Mouse (Mus musculus): Measurements from ENCODE around the gene Lbx2. TPM values are rescaled to one million over a fixed set of nuclear protein-coding genes. Genes with fewer than 3 reads are reported as not detected.

Lbx2 gene
- polyA plus RNA-seq, 2 experiments = 0.46 TPM; not detected in 1

DNA sequence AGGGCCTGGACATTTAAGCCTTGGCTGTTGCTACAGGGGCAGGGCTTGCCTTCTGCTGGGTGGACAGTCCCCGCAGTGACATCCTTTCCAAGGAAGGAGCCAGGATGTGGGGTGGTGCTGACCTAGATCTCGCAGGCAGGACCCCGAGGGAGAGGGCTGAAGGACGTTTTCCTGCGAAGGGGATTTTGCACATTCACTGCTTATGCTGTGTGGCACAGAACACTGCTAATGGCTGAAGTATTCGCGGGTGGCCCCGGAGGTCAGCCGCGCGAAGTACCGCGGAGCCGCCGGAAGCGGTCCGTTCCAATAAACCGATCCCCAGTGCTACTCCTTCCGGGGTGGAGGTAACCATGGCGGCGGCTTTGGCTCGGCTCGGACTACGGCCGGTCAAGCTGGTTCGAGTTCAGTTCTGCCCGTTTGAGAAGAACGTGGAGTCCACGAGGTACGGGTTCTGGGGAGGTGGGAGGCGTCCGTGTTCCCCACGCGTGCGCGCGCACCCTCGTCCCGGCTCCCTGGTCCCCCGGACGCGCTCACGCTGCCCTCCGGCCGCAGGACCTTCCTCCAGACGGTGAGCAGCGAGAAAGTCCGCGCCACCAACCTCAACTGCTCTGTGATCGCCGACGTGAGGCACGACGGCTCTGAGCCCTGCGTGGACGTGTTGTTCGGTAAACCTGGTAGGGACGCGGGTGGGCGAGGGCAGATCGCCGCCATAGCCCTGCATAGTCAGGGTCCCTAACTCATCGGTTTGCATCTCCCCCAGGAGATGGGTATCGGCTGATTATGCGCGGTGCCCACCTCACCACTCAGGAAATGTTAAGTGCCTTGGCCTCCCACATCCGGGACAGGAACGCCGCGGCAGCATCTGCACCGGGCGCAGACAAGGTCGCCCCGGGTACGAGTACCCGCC is 22.8 kb downstream of the Lbx2 start, which contains the start of gene Mrpl53:
Mrpl53 (plus strand) TSS at position 279 of the 907 bp plus-strand sequence.
- H3K27me3 ChIP-seq (ENCODE audit: control insufficient read depth, insufficient read depth, low read length) = no peaks in the 10 kb centered on the region
- H3K36me3 ChIP-seq (replicated peaks; ENCODE audit: control insufficient read depth, insufficient read depth, low read depth) = peaks cover 3% of the 10 kb centered on the region; the same call in 1 of the 2 replicates
- ATAC-seq (ENCODE audit: insufficient read depth) = peak; percentile 80
- peak within 1 kb of the TSS; percentile 92 for H3K27ac ChIP-seq
- H3K9ac ChIP-seq (replicated peaks) = peak within 1 kb of the TSS; percentile 97
- DNase-seq (ENCODE audit: low read depth in 3 of 3, low spot score in 3 of 3) = peak in 2 of 3 experiments; percentile 49 to 59
- peak within 1 kb of the TSS; percentile 97 for H3K4me2 ChIP-seq (ENCODE audit: low read depth)
- 0 out of 2 replicates have a peak, but pooled peaks have one; percentile 0 for TF ChIP-seq CTCF (IDR thresholded peaks at IDR 0.05; ENCODE audit: low read depth)
- TF ChIP-seq EP300 (IDR thresholded peaks at IDR 0.05; ENCODE audit: low read depth) = no peak; the same call in 1 of the 2 replicates
- H3K9me3 ChIP-seq (ENCODE audit: control insufficient read depth, low read length) = no peaks in the 10 kb centered on the region
- under 1% methylated on average over 76 of the region's 76 CpGs for WGBS (ENCODE audit: insufficient replicate concordance)
- H3K4me3 ChIP-seq (ENCODE audit: insufficient read depth in 1 of 2, low read depth in 2 of 2, low read length in 2 of 2) = peak within 1 kb of the TSS; percentile 79 to 99
- H3K4me1 ChIP-seq (replicated peaks; ENCODE audit: control insufficient read depth in 2 of 2, insufficient read depth in 2 of 2, low read length in 1 of 2) = peaks cover 16 to 23% of the 10 kb centered on the region in 2 experiments

DNA sequence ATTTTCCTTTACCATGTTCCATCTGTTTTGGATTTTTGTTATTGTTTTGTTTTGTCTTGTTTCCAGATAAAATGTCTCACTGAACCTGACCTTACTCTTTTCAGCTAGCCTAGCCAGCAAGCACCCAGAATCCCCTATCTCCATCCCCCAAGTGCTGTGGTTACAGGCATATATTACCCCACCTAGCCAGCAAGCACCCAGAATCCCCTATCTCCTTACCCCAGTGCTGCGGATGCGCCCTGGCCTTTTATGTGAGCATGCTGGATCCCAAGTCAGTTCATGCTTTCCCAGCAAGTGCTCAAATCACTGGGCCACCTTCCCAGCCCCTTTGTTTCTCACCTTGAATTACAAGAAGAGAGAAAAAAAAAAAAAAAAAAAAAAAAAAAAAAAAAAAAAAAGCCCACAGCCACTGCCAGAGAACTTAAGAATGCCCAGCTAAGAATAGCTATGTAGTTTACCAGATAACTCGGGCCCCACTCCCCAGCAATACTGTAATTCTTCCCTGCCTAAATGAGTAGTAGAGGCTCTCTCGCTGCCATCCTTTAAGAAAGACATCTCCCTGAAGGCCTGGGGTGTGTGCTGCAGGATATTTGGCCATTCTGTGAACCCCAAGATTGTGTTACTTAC is 25.5 kb downstream of the Lbx2 start:
- TF ChIP-seq EP300 (IDR thresholded peaks at IDR 0.05; ENCODE audit: low read depth) (no peak), CTCF (IDR thresholded peaks at IDR 0.05; ENCODE audit: low read depth) (no peak)
- H3K36me3 ChIP-seq (replicated peaks; ENCODE audit: control insufficient read depth, insufficient read depth, low read depth) = peaks cover 3% of the 10 kb centered on the region; the same call in 1 of the 2 replicates
- no peaks in the 10 kb centered on the region for H3K27me3 ChIP-seq (ENCODE audit: control insufficient read depth, insufficient read depth, low read length)
- no peak overlapping the region for H3K9ac ChIP-seq (replicated peaks)
- peaks cover 22 to 32% of the 10 kb centered on the region in 2 experiments for H3K4me1 ChIP-seq (replicated peaks; ENCODE audit: control insufficient read depth in 2 of 2, insufficient read depth in 2 of 2, low read length in 1 of 2)
- no peak overlapping the region for H3K4me2 ChIP-seq (ENCODE audit: low read depth)
- no peaks in the 10 kb centered on the region for H3K9me3 ChIP-seq (ENCODE audit: control insufficient read depth, low read length)
- ATAC-seq (ENCODE audit: insufficient read depth) = no peak
- no peak overlapping the region for H3K4me3 ChIP-seq (ENCODE audit: insufficient read depth in 1 of 2, low read depth in 2 of 2, low read length in 2 of 2)
- H3K27ac ChIP-seq = no peak overlapping the region
- WGBS (ENCODE audit: insufficient replicate concordance) = 51% methylated on average over 4 of the region's 4 CpGs
- DNase-seq (ENCODE audit: low read depth in 3 of 3, low spot score in 3 of 3) = no peak

DNA sequence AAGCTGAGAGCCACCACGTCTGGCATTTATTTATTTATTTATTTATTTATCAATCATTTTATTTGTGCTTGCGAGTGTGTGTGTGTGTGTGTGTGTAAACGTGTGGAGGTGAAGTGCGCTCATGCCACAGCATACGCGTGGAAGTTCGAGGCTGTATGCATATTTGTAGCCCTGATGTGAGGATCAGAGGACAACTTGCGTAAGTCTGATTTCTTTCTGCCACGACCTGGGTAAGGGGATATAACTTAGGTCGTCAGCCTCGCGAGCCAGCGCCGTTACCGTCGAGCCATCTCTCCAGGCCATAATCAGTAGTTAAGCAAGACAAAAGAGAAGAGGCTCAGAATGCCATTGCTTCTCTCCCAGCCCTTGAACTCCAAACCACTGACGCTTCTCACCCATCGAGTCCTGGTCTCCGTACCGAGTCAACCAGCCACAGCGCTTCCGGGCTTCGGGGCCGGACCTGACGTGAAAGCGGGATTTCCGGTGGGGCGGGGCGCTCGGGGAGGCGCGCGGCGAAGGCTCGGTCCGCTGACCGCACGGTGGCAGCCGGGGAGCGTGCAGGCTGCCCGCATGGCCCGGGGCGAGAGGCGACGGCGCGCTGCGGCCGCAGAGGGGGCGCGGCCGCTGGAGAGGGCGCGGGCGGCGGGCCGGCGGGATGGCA is 29.0 kb downstream of the Lbx2 start, which contains the start of gene Mogs:
Mogs (plus strand) TSS at position 486 of the 661 bp plus-strand sequence.
- peak within 1 kb of the TSS; percentile 72 for H3K9ac ChIP-seq (replicated peaks)
- ATAC-seq (ENCODE audit: insufficient read depth) = peak; percentile 90
- peak within 1 kb of the TSS; percentile 95 for H3K4me2 ChIP-seq (ENCODE audit: low read depth)
- H3K27ac ChIP-seq = peak within 1 kb of the TSS; percentile 72
- peaks cover 17 to 24% of the 10 kb centered on the region in 2 experiments for H3K4me1 ChIP-seq (replicated peaks; ENCODE audit: control insufficient read depth in 2 of 2, insufficient read depth in 2 of 2, low read length in 1 of 2)
- H3K36me3 ChIP-seq (replicated peaks; ENCODE audit: control insufficient read depth, insufficient read depth, low read depth) = peaks cover 7% of the 10 kb centered on the region
- WGBS (ENCODE audit: insufficient replicate concordance) = under 1% methylated on average over 53 of the region's 58 CpGs
- H3K9me3 ChIP-seq (ENCODE audit: control insufficient read depth, low read length) = no peaks in the 10 kb centered on the region
- no peaks in the 10 kb centered on the region for H3K27me3 ChIP-seq (ENCODE audit: control insufficient read depth, insufficient read depth, low read length)
- DNase-seq (ENCODE audit: low read depth in 3 of 3, low spot score in 3 of 3) = peak; percentile 80 to 84 (median 81)
- H3K4me3 ChIP-seq (ENCODE audit: insufficient read depth in 1 of 2, low read depth in 2 of 2, low read length in 2 of 2) = peak within 1 kb of the TSS; percentile 82 to 84
- TF ChIP-seq CTCF (IDR thresholded peaks at IDR 0.05; ENCODE audit: low read depth) (peak; percentile 41), EP300 (IDR thresholded peaks at IDR 0.05; ENCODE audit: low read depth) (no peak)

DNA sequence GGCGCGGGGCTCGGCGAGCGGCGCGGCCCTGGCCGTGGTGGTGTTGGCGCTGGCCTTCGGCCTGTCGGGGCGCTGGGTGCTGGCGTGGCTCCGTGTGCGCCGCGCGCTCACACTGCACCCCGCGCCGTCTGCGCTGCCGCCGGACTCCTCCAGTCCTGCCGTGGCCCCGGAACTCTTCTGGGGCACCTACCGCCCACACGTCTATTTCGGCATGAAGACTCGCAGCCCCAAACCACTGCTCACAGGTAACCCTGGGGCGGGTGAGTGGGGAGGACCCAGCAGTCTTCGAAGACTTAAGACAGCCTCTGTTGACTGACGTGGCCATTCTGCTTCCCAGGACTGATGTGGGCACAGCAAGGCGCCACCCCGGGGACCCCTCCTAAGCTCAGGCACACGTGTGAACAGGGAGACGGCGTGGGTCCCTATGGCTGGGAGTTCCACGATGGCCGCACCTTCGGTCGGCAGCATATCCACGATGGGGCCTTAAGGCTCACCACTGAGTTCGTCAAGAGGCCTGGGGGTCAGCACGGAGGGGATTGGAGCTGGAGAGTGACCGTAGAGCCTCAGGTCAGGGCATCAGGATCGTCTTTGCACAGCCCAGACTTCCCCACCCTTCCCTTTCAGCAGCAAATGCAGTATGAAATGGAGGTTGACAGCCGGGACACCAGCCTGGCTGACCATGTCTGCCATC is 29.7 kb downstream of the Lbx2 start:
- Histone ChIP-seq H3K4me3 (ENCODE audit: insufficient read depth in 1 of 2, low read depth in 2 of 2, low read length in 2 of 2) (peak overlapping the region; percentile 82 to 84), H3K9me3 (ENCODE audit: control insufficient read depth, low read length) (no peaks in the 10 kb centered on the region), H3K4me1 (replicated peaks; ENCODE audit: control insufficient read depth in 2 of 2, insufficient read depth in 2 of 2, low read length in 1 of 2) (peaks cover 18 to 23% of the 10 kb centered on the region in 2 experiments), H3K36me3 (replicated peaks; ENCODE audit: control insufficient read depth, insufficient read depth, low read depth) (peaks cover 6% of the 10 kb centered on the region), H3K9ac (replicated peaks) (peak overlapping the region; percentile 72), H3K4me2 (ENCODE audit: low read depth) (peak overlapping the region; percentile 95), H3K27ac (peak overlapping the region; percentile 65), H3K27me3 (ENCODE audit: control insufficient read depth, insufficient read depth, low read length) (no peaks in the 10 kb centered on the region)
- TF ChIP-seq CTCF (IDR thresholded peaks at IDR 0.05; ENCODE audit: low read depth) (0 out of 2 replicates have a peak, but pooled peaks have one; percentile 2), EP300 (IDR thresholded peaks at IDR 0.05; ENCODE audit: low read depth) (no peak)
- ATAC-seq (ENCODE audit: insufficient read depth) = peak; percentile 56; the same call in 1 of the 2 replicates
- WGBS (ENCODE audit: insufficient replicate concordance) = under 1% methylated on average over 38 of the region's 48 CpGs
- DNase-seq (ENCODE audit: low read depth in 3 of 3, low spot score in 3 of 3) = no peak
